ENCODE assay signal across 8 mouse cellular contexts in genomic region chr6:108458182-108458571, GRCm38 (mm10).
DNase-seq lines count a peak whose midpoint lies in the region; ATAC-seq lines count a peak whose summit lies in the region.

No protein-coding gene starts in this region.

- WGBS in heart, embryonic 10.5 days, result 59% methylated on average over 2 of the region's 2 CpGs
- WGBS in midbrain, embryonic 11.5 days, result 50% methylated on average over 2 of the region's 2 CpGs

- H3K9ac ChIP-seq in midbrain, embryonic 11.5 days (ENCODE audit: low read length), result no peak overlapping the region

- no peak overlapping the region for H3K4me3 ChIP-seq in heart, embryonic 10.5 days
- H3K4me3 ChIP-seq in midbrain, embryonic 11.5 days (ENCODE audit: low read depth, low read length), result no peak overlapping the region

- H3K9me3 ChIP-seq in heart, embryonic 10.5 days, result no peaks in the 10 kb centered on the region
- H3K9me3 ChIP-seq in midbrain, embryonic 11.5 days (ENCODE audit: control insufficient read depth, low read length), result no peaks in the 10 kb centered on the region

- ATAC-seq in midbrain, embryonic 11.5 days (ENCODE audit: low FRiP score), result no peak

- DNase-seq in lung, postnatal 36 days, result peak; percentile 21
- no peak for DNase-seq in lung, postnatal 25 days (ENCODE audit: low spot score)
- peak; percentile 71 for DNase-seq in heart, embryonic 10.5 days (ENCODE audit: low spot score)
- peak; percentile 72 to 92 for DNase-seq in kidney, postnatal 25 days
- no peak for DNase-seq in thymus, postnatal 14 days
- DNase-seq in cerebellum, adult 8-10 months, result no peak
- no peak for DNase-seq in layer of hippocampus, adult 9-10 months (ENCODE audit: low spot score)
- DNase-seq in midbrain, embryonic 11.5 days (ENCODE audit: low spot score, missing footprints), result no peak

- H3K4me1 ChIP-seq in heart, embryonic 10.5 days, result peaks cover 34% of the 10 kb centered on the region
- H3K4me1 ChIP-seq in midbrain, embryonic 11.5 days (ENCODE audit: control insufficient read depth, insufficient read depth, low read length), result peaks cover 15% of the 10 kb centered on the region

- no peaks in the 10 kb centered on the region for H3K27me3 ChIP-seq in heart, embryonic 10.5 days (ENCODE audit: insufficient read depth, poor library complexity, severe bottlenecking)
- H3K27me3 ChIP-seq in midbrain, embryonic 11.5 days (ENCODE audit: control insufficient read depth, insufficient read depth, low read length), result no peaks in the 10 kb centered on the region

- peak overlapping the region; percentile 45; the same call in 1 of the 2 replicates for H3K27ac ChIP-seq in heart, embryonic 10.5 days
- no peak overlapping the region for H3K27ac ChIP-seq in midbrain, embryonic 11.5 days (ENCODE audit: low read depth, low read length)

- H3K36me3 ChIP-seq in heart, embryonic 10.5 days, result peaks cover 5% of the 10 kb centered on the region; the same call in 1 of the 2 replicates
- no peaks in the 10 kb centered on the region for H3K36me3 ChIP-seq in midbrain, embryonic 11.5 days (ENCODE audit: control insufficient read depth, insufficient read depth, low read length)

- no peak overlapping the region for H3K4me2 ChIP-seq in midbrain, embryonic 11.5 days

Comparison
In these comparisons a context has a peak if more than half of its experiments do, and no peak if none do; other contexts are left out.
1. DNase-seq: peak in lung, postnatal 36 days (single experiment), heart, embryonic 10.5 days (single experiment) and kidney, postnatal 25 days (2 of 2); none in lung, postnatal 25 days (single experiment), thymus, postnatal 14 days (single experiment), cerebellum, adult 8-10 months (single experiment), layer of hippocampus, adult 9-10 months (single experiment) and midbrain, embryonic 11.5 days (single experiment).